Mouse (Mus musculus): Measurements from ENCODE around the gene Crx. TPM values are rescaled to one million over a fixed set of nuclear protein-coding genes. Genes with fewer than 3 reads are reported as not detected.
"Not testable (repeated sequence)": the region's sequence is repeated elsewhere in the genome, so short reads cannot be mapped to it uniquely, and the experiment has no call there.

Gene Crx
- polyA plus RNA-seq (2015; fragmentation: Nextera tagmentation; extraction: Ambion mirVana), result not detected in 2 replicates

DNA sequence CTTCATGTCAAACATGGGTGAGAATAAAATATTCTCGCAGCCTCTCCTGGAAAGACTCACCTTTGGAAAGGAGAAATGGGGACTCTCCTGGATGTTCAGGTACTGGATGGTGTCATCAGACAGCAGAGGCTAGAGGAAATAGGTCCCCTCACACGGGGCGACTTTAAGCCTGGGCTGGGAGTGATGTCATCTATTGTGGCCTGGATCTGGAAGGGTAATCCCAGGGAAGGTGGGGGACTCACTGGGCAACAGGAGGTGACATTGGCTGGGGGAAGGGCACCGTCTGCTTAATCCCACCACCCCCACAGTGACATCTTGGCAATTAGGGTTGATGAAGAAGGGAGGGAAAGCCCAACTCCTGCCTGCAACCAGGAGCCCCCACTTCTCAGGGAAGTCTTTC lies at the start of gene Crx:
TSS of gene Crx (minus strand) at position 213 of the 400 bp plus-strand sequence.
- no peaks in the 10 kb centered on the region for H3K9me3 ChIP-seq
- no peaks in the 10 kb centered on the region for H3K4me1 ChIP-seq
- ATAC-seq (ENCODE audit: insufficient number of reproducible peaks, low FRiP score, low TSS enrichment, low read depth), result no peak
- no peak within 1 kb of the TSS for H3K27ac ChIP-seq
- 30% methylated on average over 4 of the region's 4 CpGs for WGBS
- H3K4me3 ChIP-seq, result no peak within 1 kb of the TSS
- H3K36me3 ChIP-seq, result no peaks in the 10 kb centered on the region
- H3K4me2 ChIP-seq, result no peak within 1 kb of the TSS
- H3K27me3 ChIP-seq, result no peaks in the 10 kb centered on the region
- no peak within 1 kb of the TSS for H3K9ac ChIP-seq

GRCm38 (mm10) chr7:15922220-15922773 lies 42.5 kb upstream of the Crx start, which contains the start of gene Selenow:
Gene Selenow, minus strand, starts transcription at chr7:15922402.
- H3K4me1 ChIP-seq, result peaks cover 25% of the 10 kb centered on the region
- WGBS, result under 1% methylated on average over 33 of the region's 33 CpGs
- peaks cover 27% of the 10 kb centered on the region for H3K36me3 ChIP-seq
- ATAC-seq (ENCODE audit: insufficient number of reproducible peaks, low FRiP score, low TSS enrichment, low read depth), result peak; percentile 95
- H3K4me2 ChIP-seq, result peak within 1 kb of the TSS; percentile 73
- no peaks in the 10 kb centered on the region for H3K9me3 ChIP-seq
- H3K9ac ChIP-seq, result peak within 1 kb of the TSS; percentile 65
- H3K27ac ChIP-seq, result peak within 1 kb of the TSS; percentile 95
- peak within 1 kb of the TSS; percentile 63 for H3K4me3 ChIP-seq
- H3K27me3 ChIP-seq, result no peaks in the 10 kb centered on the region

GRCm38 (mm10) chr7:15921796-15922195 lies 42.0 kb upstream of the Crx start:
- peaks cover 25% of the 10 kb centered on the region for H3K4me1 ChIP-seq
- no peaks in the 10 kb centered on the region for H3K27me3 ChIP-seq
- H3K36me3 ChIP-seq, result peaks cover 32% of the 10 kb centered on the region
- peak overlapping the region; percentile 73 for H3K4me2 ChIP-seq
- peak; percentile 36; the same call in 1 of the 2 replicates for ATAC-seq (ENCODE audit: insufficient number of reproducible peaks, low FRiP score, low TSS enrichment, low read depth)
- peak overlapping the region; percentile 95 for H3K27ac ChIP-seq
- H3K9ac ChIP-seq, result peak overlapping the region; percentile 65
- H3K4me3 ChIP-seq, result peak overlapping the region; percentile 63
- H3K9me3 ChIP-seq, result no peaks in the 10 kb centered on the region
- 0% methylated on average over 10 of the region's 10 CpGs for WGBS

- 77% methylated on average over 6 of the region's 6 CpGs for WGBS
- Histone ChIP-seq H3K9ac (peak overlapping the region; percentile 65; the same call in 1 of the 2 replicates), H3K4me2 (peak overlapping the region; percentile 73), H3K27ac (no peak overlapping the region), H3K27me3 (no peaks in the 10 kb centered on the region), H3K4me1 (peaks cover 25% of the 10 kb centered on the region), H3K9me3 (no peaks in the 10 kb centered on the region), H3K4me3 (peak overlapping the region; percentile 63), H3K36me3 (peaks cover 35% of the 10 kb centered on the region)
- ATAC-seq (ENCODE audit: insufficient number of reproducible peaks, low FRiP score, low TSS enrichment, low read depth), result no peak
These were observed 41.0 kb upstream of the Crx start for GRCm38 (mm10) chr7:15920645-15921190.

- peaks cover 35% of the 10 kb centered on the region for H3K36me3 ChIP-seq
- H3K27me3 ChIP-seq, result no peaks in the 10 kb centered on the region
- no peak for ATAC-seq (ENCODE audit: insufficient number of reproducible peaks, low FRiP score, low TSS enrichment, low read depth)
- H3K4me2 ChIP-seq, result 0 out of 2 replicates have a peak overlapping the region, but pooled peaks have one; percentile 73
- H3K9ac ChIP-seq, result no peak overlapping the region
- peaks cover 25% of the 10 kb centered on the region for H3K4me1 ChIP-seq
- no peak overlapping the region for H3K27ac ChIP-seq
- WGBS, result 93% methylated on average over 9 of the region's 9 CpGs
- no peak overlapping the region for H3K4me3 ChIP-seq
- no peaks in the 10 kb centered on the region for H3K9me3 ChIP-seq
These were observed 40.2 kb upstream of the Crx start for GRCm38 (mm10) chr7:15919947-15920346.

DNA sequence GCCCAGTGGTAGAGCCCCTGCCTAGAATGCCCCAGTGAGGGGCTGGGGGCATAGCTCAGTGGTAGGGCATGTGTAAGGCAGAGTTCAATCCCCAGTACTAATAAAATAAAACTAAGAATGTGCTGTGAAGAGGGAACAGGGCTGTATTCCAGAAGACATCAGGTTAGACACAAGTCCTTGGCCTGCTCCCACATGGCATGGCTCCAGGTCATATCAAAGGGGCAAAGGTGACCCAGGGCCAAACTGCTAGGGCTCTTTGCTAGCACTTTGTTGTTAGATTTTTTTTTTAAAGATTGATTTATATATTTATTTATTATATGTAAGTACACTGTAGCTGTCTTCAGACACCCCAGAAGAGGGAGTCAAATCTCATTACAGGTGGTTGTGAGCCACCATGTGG lies 38.6 kb upstream of the Crx start:
- no peaks in the 10 kb centered on the region for H3K27me3 ChIP-seq
- H3K4me3 ChIP-seq, result no peak overlapping the region
- H3K36me3 ChIP-seq, result peaks cover 35% of the 10 kb centered on the region
- H3K4me1 ChIP-seq, result peaks cover 25% of the 10 kb centered on the region
- ATAC-seq (ENCODE audit: insufficient number of reproducible peaks, low FRiP score, low TSS enrichment, low read depth), result no peak
- H3K9me3 ChIP-seq, result no peaks in the 10 kb centered on the region
- H3K9ac ChIP-seq, result no peak overlapping the region
- H3K4me2 ChIP-seq, result no peak overlapping the region
- H3K27ac ChIP-seq, result no peak overlapping the region

- H3K27ac ChIP-seq, result no peak overlapping the region
- WGBS, result 73% methylated on average over 4 of the region's 4 CpGs
- no peaks in the 10 kb centered on the region for H3K27me3 ChIP-seq
- ATAC-seq (ENCODE audit: insufficient number of reproducible peaks, low FRiP score, low TSS enrichment, low read depth), result no peak
- H3K36me3 ChIP-seq, result peaks cover 35% of the 10 kb centered on the region
- H3K4me1 ChIP-seq, result peaks cover 18% of the 10 kb centered on the region
- no peak overlapping the region for H3K9ac ChIP-seq
- H3K9me3 ChIP-seq, result no peaks in the 10 kb centered on the region
- H3K4me3 ChIP-seq, result no peak overlapping the region
- no peak overlapping the region for H3K4me2 ChIP-seq
These were observed 37.2 kb upstream of the Crx start for GRCm38 (mm10) chr7:15916996-15917395.

DNA sequence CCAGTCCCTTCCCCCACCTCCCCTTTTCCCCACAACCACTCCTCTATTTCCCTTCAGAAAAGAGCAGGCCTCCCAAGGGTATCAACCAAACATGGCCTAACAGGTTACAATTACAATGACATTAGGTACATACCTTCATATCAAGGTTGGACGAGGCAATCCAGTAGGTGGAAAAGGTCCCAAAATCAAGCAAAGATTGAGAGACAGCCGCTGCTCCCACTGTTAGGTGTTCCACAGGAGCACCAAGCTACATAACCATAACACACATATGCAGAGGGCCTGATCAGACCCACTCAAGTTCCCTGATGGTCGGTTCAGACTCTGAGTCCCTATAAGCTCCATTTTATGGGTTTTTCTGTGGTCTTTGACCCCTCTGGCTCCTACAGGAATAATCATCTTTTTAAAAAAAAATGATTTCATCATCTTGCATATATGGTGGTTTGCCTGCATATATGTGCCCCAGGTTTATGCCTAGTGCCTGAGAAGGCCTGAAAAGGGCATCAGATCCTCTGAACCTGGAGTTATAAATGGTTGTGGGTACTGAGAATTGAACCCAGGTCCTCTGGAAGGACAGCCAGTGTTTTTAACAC lies 36.5 kb upstream of the Crx start:
- H3K36me3 ChIP-seq, result peaks cover 35% of the 10 kb centered on the region
- no peak overlapping the region for H3K4me3 ChIP-seq
- no peak overlapping the region for H3K4me2 ChIP-seq
- no peak for ATAC-seq (ENCODE audit: insufficient number of reproducible peaks, low FRiP score, low TSS enrichment, low read depth)
- H3K27ac ChIP-seq, result no peak overlapping the region
- H3K9ac ChIP-seq, result no peak overlapping the region
- no peaks in the 10 kb centered on the region for H3K9me3 ChIP-seq
- no peaks in the 10 kb centered on the region for H3K27me3 ChIP-seq
- WGBS, result 78% methylated on average over 3 of the region's 3 CpGs
- H3K4me1 ChIP-seq, result peaks cover 17% of the 10 kb centered on the region

GRCm38 (mm10) chr7:15915695-15916094 lies 35.9 kb upstream of the Crx start:
- H3K9ac ChIP-seq; H3K4me3 ChIP-seq; H3K27ac ChIP-seq; ATAC-seq (ENCODE audit: insufficient number of reproducible peaks, low FRiP score, low TSS enrichment, low read depth); H3K27me3 ChIP-seq; H3K4me2 ChIP-seq; H3K9me3 ChIP-seq: not testable (repeated sequence)
- WGBS, result 80% methylated on average over 4 of the region's 4 CpGs
- peaks cover 35% of the 10 kb centered on the region for H3K36me3 ChIP-seq
- peaks cover 12% of the 10 kb centered on the region for H3K4me1 ChIP-seq

DNA sequence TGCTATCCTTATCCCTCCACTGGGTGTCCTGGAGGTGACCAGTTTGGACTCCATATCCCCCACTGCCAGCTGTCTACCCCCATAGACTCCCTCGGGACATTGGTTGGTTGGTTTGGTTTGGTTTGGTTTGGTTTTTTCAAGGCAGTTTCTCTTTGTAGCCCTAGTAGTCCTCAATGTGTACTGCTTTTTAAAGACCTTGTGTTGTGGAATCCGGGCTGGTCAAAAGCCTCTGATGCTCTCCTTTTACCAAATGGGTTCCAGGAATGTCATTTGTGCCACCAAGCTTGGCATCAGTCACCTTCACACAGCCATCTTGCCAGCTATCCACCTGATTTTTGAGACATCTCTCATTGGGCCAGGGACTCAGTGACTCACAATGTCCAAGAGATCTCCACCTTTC lies 35.0 kb upstream of the Crx start:
- H3K9me3 ChIP-seq, result no peaks in the 10 kb centered on the region
- whole genome bisulfite sequencing, result 91% methylated on average over 2 of the region's 2 CpGs
- ATAC-seq (ENCODE audit: insufficient number of reproducible peaks, low FRiP score, low TSS enrichment, low read depth), result no peak

GRCm38 (mm10) chr7:15914252-15914651 lies 34.5 kb upstream of the Crx start:
- no peak for ATAC-seq (ENCODE audit: insufficient number of reproducible peaks, low FRiP score, low TSS enrichment, low read depth)
- no peak overlapping the region for H3K4me2 ChIP-seq
- WGBS, result 24% methylated on average over 2 of the region's 2 CpGs
- H3K36me3 ChIP-seq, result peaks cover 24% of the 10 kb centered on the region
- H3K9me3 ChIP-seq, result no peaks in the 10 kb centered on the region
- H3K4me3 ChIP-seq, result no peak overlapping the region
- no peak overlapping the region for H3K9ac ChIP-seq
- H3K27ac ChIP-seq, result no peak overlapping the region
- no peaks in the 10 kb centered on the region for H3K4me1 ChIP-seq
- no peaks in the 10 kb centered on the region for H3K27me3 ChIP-seq

More for the DNA sequence above, 35.0 kb upstream of the Crx start:
- H3K27ac ChIP-seq, result no peak overlapping the region
- no peak overlapping the region for H3K4me3 ChIP-seq
- H3K36me3 ChIP-seq, result peaks cover 29% of the 10 kb centered on the region
- no peak overlapping the region for H3K9ac ChIP-seq
- no peaks in the 10 kb centered on the region for H3K27me3 ChIP-seq
- H3K4me1 ChIP-seq, result peaks cover 2% of the 10 kb centered on the region; the same call in 1 of the 2 replicates
- H3K4me2 ChIP-seq, result no peak overlapping the region

- Histone ChIP-seq H3K4me2 (no peak overlapping the region), H3K27ac (no peak overlapping the region), H3K4me1 (no peaks in the 10 kb centered on the region), H3K27me3 (no peaks in the 10 kb centered on the region), H3K36me3 (peaks cover 6% of the 10 kb centered on the region), H3K9me3 (no peaks in the 10 kb centered on the region), H3K4me3 (no peak overlapping the region), H3K9ac (no peak overlapping the region)
- ATAC-seq (ENCODE audit: insufficient number of reproducible peaks, low FRiP score, low TSS enrichment, low read depth), result no peak
- WGBS, result 0% methylated on average over 4 of the region's 4 CpGs
These were observed 32.4 kb upstream of the Crx start for GRCm38 (mm10) chr7:15912183-15912582.

Measured in limb, embryonic 15.5 days (tissue).